Mouse (Mus musculus) cerebellum, adult 9-10 months (tissue): Measurements from ENCODE around the gene Alk.

Experiments
- DNase-seq: peaks from one replicate; pipeline ENCODE4 v3.0.0; 2022

Gene Alk

DNA sequence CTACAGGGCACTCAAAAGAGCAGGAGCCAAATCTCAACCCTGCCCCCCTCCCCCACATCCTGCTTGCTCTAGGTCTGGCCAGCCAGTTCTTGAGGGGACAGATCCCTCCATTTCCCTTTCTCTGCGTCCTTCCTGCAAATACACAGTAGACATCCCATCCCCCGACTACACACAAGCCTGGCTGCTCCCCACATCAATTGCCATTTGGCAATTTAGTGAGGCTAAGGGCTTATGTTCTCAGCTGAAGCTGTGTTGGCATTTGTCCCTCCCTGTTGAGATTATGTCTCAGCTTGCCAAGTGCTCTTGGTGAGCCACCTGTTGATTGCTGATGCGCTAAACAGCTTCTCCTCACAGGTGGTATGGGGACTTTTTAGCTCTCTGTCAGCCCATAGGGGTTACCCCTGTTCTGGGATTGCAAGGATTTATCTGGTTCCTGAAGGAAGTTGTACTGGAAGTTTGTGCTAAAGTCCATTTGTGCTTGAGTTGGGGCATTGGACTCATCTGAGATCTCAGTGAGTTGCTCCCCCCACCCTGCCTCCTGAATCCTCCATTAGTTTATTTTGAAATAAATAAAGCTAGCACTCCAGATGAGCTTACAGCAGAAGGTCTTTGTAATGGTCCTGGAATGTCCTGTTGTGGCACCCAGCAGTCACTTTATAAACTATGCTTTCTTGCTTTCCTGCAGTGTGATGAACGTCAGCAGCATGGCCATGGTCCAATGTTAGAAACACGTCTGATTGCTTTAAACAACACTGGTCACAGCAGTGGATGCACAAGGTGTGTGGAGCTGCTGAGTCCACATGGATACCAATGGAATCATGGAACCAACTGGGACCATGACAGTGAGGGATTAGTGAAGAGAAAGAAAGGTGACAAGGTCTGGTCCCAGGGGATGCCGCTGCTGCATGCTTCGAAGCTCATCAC is 353.7 kb downstream of the Alk start:
- peak; percentile 3 for DNase-seq

DNA sequence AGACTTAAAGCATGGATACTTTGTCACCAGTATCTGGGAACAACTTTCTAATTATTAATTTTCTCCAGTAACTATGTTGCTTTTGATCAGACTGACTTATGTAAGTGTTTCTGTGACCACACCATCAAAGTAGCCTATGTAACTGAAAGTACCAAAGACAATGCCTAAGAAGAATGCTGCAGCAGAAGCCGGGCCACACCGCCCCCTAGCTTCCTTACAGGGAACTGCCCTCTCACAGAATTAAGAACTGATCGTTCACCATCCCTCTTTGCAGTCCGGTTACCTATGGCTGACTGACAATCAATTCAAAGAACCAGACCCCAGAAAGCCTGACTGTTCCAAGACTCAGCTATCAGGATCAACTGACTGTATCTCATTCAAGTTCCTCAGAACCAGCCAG is 362.4 kb downstream of the Alk start:
- peak; percentile 51 for DNase-seq

DNA sequence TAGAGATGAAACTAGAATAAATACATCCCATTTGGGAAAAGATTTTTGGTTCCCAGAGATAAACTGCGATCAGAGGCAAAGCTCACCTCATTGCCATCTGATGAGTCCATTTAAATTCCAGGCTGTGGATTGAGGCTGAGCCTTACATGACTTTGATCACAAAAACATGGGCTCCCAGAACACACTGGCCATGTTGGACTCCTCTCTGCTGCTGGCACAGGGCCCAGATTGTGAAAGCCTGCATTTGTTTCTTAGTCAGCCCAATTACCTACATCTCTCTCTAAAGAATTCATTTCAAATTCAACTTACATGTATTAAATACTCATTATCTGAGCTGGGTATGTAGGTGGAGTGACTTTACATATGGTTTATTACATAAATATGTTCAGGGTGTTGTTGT is 367.1 kb downstream of the Alk start:
- DNase-seq = no peak

GRCm38 (mm10) chr17:72230891-72231290 is 373.5 kb downstream of the Alk start:
- no peak for DNase-seq

DNA sequence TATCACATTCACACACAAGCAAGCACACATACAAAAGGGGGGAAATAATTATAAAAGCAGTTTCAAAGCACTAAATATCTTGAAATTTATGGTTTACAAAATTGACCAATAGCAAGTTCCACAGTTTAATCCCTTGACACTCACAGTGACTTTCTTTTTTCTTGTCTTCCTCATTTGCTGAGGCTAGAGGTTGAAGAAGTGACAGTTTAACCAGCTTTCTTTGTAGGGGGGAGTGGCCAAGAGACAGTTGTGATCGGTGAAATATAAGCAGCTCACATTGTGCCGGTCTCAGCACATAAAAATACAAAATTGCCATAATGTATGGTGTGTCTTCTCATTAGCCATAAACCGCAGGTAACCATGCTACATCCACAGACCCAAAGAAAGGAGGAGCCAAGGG is 385.6 kb downstream of the Alk start:
- DNase-seq = no peak

DNA sequence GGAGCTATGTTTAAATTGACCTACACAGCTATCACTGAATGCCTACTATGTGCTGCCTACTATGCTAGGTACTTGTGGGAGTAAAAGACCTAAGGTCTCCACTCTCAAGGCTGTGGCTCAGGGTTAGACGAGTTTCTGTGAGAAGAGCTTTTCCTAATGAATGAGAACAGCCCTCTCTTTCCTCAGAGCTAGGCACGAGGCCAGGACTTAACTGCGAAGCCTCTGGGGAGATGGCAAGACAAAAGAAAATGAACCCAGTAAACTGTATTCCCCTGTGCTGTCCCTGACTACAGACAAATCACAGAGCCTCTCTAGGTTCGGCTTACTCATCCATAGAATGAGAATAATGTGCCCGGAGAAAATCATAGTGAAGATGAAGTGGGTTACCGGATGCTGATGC is 406.9 kb downstream of the Alk start:
- no peak for DNase-seq

DNA sequence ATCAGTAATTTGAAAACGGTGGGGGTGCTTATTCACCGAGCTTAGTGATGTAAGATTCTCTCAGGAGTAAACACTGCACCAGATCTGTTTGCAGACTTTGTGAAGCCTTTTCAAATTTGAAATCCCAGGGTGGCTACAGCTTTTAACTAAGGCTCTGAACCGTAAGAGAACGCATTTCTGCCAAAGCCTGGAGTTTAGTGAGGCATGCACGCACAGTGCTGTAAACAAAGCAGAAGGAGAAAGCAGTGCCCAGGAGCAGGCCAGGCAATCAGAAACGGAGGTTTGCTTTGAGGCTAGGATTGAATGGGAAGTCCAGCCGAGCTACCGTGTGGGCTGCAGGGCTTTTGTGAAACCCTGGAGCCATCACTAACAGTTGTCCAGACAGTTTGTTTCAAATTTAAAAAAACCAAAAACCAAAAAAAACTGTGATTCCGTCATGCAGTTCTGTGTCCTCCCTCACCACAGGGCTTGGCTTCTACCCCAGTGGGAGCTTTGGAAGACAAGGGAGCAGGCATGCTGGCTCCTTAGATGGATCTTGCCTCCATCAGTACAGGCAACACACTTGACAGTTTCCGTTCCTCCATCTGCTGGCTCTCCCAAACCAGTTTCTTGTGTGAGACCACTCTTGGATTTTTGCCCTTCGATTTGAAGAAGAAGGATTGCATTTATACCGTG is 409.3 kb downstream of the Alk start:
- DNase-seq = no peak

- no peak for DNase-seq
These were observed 413.9 kb downstream of the Alk start for GRCm38 (mm10) chr17:72190536-72190935.

DNA sequence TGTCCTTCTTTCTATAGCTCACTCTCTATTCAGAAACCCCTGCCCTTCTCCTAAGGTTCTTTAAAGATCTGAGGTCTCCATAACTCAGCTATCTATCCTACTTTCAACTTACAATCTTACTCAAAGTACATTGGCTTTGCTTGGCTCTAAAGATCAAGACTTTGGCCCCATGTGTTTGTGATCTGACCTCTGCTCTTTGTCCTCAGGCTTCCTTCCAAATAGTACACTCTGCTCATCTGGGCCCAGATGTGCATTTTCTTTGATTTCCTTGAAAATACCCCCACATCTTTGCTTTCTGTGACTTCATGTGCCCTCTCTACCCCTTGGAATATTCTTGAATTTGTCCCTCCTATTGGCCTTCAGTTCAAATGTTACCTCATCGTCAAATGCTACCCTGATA is 417.4 kb downstream of the Alk start:
- DNase-seq = no peak

DNA sequence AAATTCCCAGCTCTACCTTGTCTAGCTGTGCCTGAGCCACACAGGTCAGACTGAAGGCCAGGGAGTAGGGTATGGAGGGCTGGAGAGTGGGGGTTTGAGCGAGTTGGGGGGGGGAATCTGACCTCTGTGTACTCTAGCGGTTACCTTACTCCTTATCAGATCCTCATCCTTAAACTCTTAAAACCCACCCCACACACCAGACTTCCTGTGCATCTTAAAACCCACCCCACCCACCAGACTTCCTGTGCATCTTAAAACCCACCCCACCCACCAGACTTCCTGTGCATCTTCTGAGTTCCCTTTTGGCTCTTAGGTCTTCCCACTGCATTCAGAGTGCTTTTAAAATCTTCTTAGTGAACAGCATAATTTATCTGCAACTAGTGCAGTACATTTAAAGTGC is 422.0 kb downstream of the Alk start:
- DNase-seq = no peak

DNA sequence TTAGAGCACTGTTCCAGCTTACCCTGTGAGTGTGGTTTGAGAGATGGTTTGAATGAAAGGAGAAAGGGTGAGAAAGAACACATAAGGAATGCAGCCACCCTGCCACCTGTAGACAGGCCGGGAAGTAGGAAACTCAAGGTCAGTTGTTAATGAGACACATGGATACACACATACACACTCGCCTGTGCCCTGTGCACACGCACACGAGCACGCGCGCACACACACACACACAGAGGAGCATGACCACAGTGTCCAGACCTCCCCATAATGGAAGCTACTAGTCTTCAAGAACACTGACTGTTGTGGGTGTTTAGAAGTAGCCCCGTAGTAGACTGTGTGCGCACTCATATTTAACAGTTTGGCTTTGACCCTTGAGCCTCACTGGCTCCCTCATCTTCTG is 424.2 kb downstream of the Alk start:
- no peak for DNase-seq

GRCm38 (mm10) chr17:72179722-72180140 is 424.7 kb downstream of the Alk start:
- no peak for DNase-seq

- no peak for DNase-seq
These were observed 430.6 kb downstream of the Alk start for GRCm38 (mm10) chr17:72173778-72174177.

DNA sequence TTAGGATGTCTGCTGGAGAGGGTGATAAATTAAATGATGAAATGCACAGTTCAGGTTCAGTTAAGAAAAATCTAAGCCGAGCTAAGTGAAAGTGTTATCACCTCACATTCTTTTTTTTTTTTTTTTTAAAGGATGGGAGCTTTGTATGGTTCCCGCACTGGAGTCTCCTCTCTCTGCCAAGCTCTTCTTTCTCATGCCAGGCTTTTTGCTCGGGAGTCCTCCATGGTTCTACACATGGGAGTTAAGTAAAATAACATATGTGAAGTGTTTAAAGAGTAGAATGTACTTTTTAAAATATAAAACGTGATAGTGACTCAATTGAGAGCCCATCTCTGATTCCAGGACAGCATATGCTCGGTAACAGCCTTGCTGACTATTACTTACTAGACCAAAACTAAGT is 436.3 kb downstream of the Alk start:
- DNase-seq = no peak

GRCm38 (mm10) chr17:72158857-72159385 is 445.5 kb downstream of the Alk start:
- DNase-seq = no peak

DNA sequence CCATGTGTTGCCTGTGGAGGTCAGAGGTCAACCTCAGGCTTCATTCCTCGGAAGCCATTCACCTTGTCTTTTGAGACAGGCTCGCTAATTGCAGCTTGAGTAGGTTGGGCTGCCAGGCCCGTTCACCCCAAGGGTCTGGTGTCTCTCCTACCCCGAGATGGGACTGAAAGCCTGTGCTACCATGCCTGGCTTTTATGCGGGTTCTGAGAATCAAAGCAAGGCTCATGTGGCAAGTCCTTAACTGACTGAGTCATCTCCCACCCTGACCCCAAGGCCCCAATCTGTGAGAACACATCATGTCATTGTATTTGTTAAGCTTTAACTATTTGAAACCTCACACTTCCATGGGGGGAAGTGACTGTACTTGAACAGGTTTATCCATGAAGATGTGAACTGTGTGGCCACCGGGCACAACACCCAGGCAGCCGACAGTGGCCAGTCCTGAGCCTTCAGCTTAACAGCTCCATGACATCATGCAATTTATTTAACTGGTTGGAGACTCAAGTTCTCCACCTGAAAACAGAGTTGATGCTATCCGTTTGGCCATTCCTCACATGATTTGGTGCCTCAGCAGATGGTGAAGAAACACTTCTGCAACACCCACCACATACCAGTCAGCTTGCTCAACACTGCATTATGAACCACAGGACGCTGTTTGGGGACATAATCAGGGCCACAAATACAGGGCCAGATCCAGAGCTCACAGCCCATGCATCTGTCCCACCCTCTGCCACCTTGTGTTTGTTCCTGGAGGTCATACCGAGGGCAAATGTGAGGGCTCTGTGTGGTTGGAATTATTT is 446.4 kb downstream of the Alk start:
- no peak for DNase-seq

DNA sequence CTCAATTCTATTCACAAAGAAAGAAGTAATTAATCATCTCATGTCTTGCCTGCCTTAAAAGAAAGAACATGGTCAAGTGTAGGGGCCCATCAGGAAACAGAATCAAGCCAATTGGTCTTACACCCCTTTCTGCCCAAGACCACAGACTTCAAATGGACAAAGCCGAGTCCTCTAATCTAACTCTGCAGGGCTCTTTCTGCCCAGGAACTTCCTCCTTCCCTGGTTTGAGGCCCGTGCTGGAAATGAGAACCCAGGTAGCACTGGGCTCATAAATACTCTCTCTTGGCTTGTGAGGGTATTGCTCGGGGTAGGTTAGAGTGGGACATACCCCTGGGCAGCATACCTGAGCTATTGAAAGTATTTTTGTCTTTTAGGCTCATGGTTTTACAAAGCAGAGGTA is 451.4 kb downstream of the Alk start:
- DNase-seq = no peak

GRCm38 (mm10) chr17:72144946-72145598 is 459.4 kb downstream of the Alk start:
- DNase-seq = no peak

GRCm38 (mm10) chr17:72144461-72144860 is 460.0 kb downstream of the Alk start:
- no peak for DNase-seq

DNA sequence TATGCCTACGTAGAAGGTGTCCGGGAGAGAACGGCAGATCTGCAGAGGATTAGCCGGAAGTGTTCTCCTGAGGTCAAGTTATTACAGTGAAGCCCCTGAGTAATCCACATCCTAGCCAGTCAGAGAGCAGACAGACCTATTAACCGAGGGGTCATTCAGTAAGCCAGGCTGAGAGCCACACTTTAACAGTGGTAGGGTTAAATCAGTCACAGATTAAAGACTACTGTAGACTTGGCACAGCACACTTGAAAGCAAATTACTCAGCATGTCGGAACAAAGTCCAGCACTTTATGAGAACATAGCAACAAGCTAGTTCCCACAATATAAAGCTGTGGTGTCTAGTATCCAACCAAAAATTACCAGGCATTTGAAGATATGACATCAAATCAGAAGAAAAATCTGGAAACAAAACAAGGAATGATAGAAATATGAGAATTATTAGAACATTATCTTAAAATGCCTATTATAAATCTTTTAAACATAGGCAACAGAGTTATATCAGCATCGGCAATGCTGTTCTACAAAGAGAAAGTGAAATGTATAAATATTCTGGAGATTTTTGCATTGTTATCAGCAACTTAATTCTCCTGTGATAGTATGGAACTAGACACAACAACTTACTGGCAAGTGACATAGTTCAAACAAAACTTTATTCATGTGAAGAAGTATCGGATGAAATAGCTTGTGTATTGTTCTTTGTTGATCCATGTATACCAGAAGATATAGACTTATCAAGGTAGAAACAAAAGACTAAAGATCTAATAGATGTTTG is 472.1 kb downstream of the Alk start:
- no peak for DNase-seq

DNA sequence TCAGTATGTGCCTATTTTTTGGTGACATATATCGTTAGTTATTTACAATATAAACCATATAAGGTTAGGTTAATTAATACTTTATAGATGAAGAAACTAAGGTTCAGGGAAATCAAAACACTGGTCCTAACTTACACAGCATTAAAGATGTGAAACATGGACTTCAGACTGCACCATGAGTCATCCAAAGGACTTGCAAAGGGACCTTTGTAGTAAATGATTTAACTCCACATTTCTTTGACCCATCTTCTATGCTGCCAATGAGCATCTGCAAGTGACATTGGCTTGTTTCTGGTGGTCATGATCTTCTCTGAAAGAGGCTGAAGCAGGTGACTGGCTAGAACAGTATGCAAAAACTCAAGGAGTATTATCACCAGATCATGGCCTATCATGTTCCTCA is 482.8 kb downstream of the Alk start:
- DNase-seq = no peak

GRCm38 (mm10) chr17:72120278-72120677 is 484.1 kb downstream of the Alk start:
- no peak for DNase-seq
